Mouse (Mus musculus) liver, embryonic 13.5 days (tissue): ENCODE results near the gene AC140267.1. TPM values are rescaled to one million over a fixed set of nuclear protein-coding genes. Genes with fewer than 3 reads are reported as not detected.
A peak's percentile ranks its signal among the peaks of the same experiment; 100 is the strongest.

Experiments
- ATAC-seq: fragments of 200-750 bp; cut with Nextera tagmentation; 2 replicates; pipeline ENCODE4 v1.8.0; 2017; ENCODE audit warnings: low read depth, mild to moderate bottlenecking, moderate number of reproducible peaks, moderate library complexity
- DNase-seq: peaks from one replicate; pipeline ENCODE4 v3.0.0; 2022
- H3K27ac ChIP-seq: fragments of 300-500 bp; sonication (generic); 2 replicates; pipeline ENCODE4 v1.5.1; 2015; ENCODE audit warnings: moderate library complexity, mild to moderate bottlenecking, inconsistent platforms
- H3K27me3 ChIP-seq: fragments of 300-500 bp; sonication (generic); 2 replicates; pipeline ENCODE4 v1.6.1; 2015; ENCODE audit warnings: mild to moderate bottlenecking, inconsistent platforms
- H3K36me3 ChIP-seq: fragments of 300-500 bp; sonication (generic); 2 replicates; pipeline ENCODE4 v1.6.1; 2015; ENCODE audit warnings: mild to moderate bottlenecking, inconsistent platforms
- H3K4me1 ChIP-seq: fragments of 300-500 bp; sonication (generic); replicated peaks from 2 replicates; pipeline ENCODE4 v1.6.1; 2015; ENCODE audit warnings: inconsistent platforms
- H3K4me2 ChIP-seq: fragments of 300-500 bp; sonication (generic); 2 replicates; pipeline ENCODE4 v1.6.1; 2015; ENCODE audit warnings: inconsistent platforms, mild to moderate bottlenecking, moderate library complexity
- H3K4me3 ChIP-seq: fragments of 300-500 bp; sonication (generic); replicated peaks from 2 replicates; pipeline ENCODE4 v1.5.1; 2015; ENCODE audit warnings: mild to moderate bottlenecking, inconsistent platforms
- H3K9ac ChIP-seq: fragments of 300-500 bp; sonication (generic); 2 replicates; pipeline ENCODE4 v1.6.1; 2015; ENCODE audit warnings: mild to moderate bottlenecking, inconsistent platforms
- H3K9me3 ChIP-seq: fragments of 300-500 bp; sonication (generic); replicated peaks from 2 replicates; pipeline ENCODE4 v1.6.1; 2016; ENCODE audit warnings: inconsistent platforms
- WGBS: fragments of 180-500 bp; shearing (Covaris S2); methylation state at CpG from one replicate; pipeline ENCODE4 v1.1.7; 2015; ENCODE audit not compliant: insufficient replicate concordance; 5-methylcytosine and 5-hydroxymethylcytosine counted together
- polyA plus RNA-seq: library from polyadenylated mRNA; unstranded; fragments of >200 nt; fragmentation: Nextera tagmentation; extraction: Ambion mirVana; gene quantifications from 2 replicates; pipeline ENCODE4 v1.2.1, GENCODE M21; 2015

AC140267.1 gene
- polyA plus RNA-seq, 1 experiment from 2014 or later: not detected

DNA sequence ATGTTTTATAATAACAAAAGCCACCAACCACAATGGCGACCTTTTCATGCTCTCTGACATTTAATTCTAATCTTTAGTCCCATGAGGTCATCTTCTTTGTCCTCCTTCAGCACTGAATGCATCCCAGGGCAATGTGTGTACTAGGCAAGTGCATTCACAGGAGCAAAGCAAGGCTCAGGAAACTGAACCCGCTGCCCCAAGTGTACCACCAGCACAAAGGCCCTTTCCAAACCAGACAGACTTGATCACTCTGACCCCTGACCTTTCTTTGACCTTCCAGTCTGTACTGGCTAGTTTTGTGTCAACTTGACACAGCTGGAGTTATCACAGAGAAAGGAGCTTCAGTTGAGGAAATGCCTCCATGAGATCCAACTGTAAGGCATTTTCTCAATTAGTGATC is 3.3 kb upstream of the AC140267.1 start:
- peaks cover 21% of the 10 kb centered on the region for H3K36me3 ChIP-seq
- 75% methylated on average over 2 of the region's 2 CpGs for WGBS
- H3K9me3 ChIP-seq: no peaks in the 10 kb centered on the region
- peaks cover 43% of the 10 kb centered on the region for H3K4me1 ChIP-seq
- H3K4me3 ChIP-seq: no peak overlapping the region
- DNase-seq (no peak), ATAC-seq (no peak)
- H3K4me2 ChIP-seq: no peak overlapping the region
- H3K27ac ChIP-seq: peak overlapping the region; percentile 43
- no peaks in the 10 kb centered on the region for H3K27me3 ChIP-seq
- no peak overlapping the region for H3K9ac ChIP-seq

DNA sequence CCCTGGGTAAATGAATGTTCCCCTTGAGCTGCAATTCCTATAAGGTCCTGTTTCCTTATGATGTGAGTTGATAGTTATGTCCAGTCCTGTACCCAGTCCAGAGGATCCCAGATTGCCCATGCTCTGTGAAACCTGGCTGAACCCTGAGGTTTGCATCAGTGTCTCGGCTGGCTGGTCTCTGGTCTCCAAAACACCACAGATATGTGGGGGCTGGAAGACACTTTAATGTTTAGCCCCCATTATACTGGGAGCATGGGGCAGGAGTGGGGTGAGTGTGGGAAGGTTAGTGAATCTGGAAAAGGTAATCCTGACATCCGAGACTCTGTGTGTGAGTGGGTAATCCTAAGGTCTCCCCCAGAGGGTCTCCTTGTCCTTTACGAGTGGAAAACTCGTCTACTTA is 2.6 kb upstream of the AC140267.1 start:
- H3K27me3 ChIP-seq: no peaks in the 10 kb centered on the region
- peak overlapping the region; percentile 66 for H3K9ac ChIP-seq
- H3K36me3 ChIP-seq: peaks cover 28% of the 10 kb centered on the region
- DNase-seq (no peak), ATAC-seq (no peak)
- peaks cover 45% of the 10 kb centered on the region for H3K4me1 ChIP-seq
- no peaks in the 10 kb centered on the region for H3K9me3 ChIP-seq
- H3K27ac ChIP-seq: peak overlapping the region; percentile 90
- WGBS: 74% methylated on average over 4 of the region's 4 CpGs
- peak overlapping the region; percentile 64 for H3K4me2 ChIP-seq
- H3K4me3 ChIP-seq: no peak overlapping the region

DNA sequence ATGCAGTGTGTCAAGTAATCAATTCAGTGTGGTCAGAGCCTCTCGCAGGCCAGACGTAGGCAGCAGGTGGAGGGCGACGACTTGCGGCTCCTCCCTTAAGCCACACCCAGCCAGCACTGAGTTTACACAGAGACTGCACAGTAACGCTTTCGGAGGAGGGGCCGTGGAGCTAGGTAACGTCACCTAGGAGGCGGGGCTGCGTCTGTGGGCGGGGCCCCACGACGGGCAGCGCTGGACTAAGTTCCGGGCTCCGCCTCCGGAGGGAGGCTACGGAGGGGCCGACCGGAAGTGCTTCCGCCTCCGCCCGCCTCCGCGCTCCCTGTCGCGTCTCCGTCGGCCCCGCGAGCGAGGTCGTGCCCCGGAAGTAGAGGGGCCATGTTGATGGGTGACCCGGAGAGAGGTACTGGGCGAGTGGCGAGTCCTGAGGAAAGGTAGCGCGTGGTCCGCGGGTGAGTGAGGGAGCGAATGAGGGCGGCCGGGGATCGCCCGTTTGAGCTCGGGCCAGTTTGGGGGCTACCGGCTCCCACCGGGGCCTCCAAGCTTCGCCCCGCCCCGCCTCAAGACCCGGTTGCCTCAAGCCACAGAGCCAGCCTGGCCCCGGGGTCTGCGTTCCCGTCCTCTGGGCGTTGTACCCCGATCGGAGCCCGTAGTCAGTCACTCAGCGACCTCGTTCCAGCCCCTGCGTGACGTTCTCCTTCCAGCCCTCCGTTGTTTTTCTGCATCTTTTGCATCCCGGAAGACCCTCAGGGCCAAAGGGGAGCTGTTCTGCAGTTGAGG is 1.7 kb upstream of the AC140267.1 start, which contains the start of gene Mief1:
Mief1 (plus strand) TSS at position 286 of the 777 bp plus-strand sequence.
- ATAC-seq: peak; percentile 97
- no peaks in the 10 kb centered on the region for H3K9me3 ChIP-seq

DNA sequence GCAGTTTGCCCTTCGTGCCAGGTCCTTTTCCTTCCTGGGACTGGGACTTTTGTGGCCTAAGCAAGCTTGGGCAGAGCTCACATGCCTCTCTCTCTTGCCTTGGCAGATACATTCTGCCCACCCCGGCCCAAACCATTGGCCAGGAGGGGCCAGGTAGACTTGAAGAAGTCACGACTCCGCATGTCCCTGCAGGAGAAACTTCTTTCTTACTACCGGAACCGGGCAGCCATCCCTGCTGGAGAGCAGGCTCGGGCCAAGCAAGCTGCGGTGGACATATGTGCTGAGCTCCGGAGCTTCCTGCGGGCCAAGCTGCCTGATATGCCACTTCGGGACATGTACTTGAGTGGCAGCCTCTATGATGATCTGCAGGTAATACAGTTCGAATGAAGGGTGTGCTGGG is 12.5 kb downstream of the AC140267.1 start:
- ATAC-seq (no peak), DNase-seq (no peak)
- H3K4me3 ChIP-seq: no peak overlapping the region
- 91% methylated on average over 12 of the region's 12 CpGs for WGBS
- H3K27me3 ChIP-seq: no peaks in the 10 kb centered on the region
- H3K27ac ChIP-seq: peak overlapping the region; percentile 99; the same call in 1 of the 2 replicates
- no peak overlapping the region for H3K4me2 ChIP-seq
- H3K4me1 ChIP-seq: peaks cover 51% of the 10 kb centered on the region
- H3K9me3 ChIP-seq: no peaks in the 10 kb centered on the region
- peaks cover 92% of the 10 kb centered on the region for H3K36me3 ChIP-seq
- H3K9ac ChIP-seq: no peak overlapping the region

More for the DNA sequence above, 1.7 kb upstream of the AC140267.1 start, which contains the start of gene Mief1:
- Histone ChIP-seq H3K36me3 (peaks cover 37% of the 10 kb centered on the region), H3K27me3 (no peaks in the 10 kb centered on the region), H3K9ac (peak within 1 kb of the TSS; percentile 94), H3K4me1 (peaks cover 45% of the 10 kb centered on the region), H3K27ac (peak within 1 kb of the TSS; percentile 90), H3K4me3 (peak within 1 kb of the TSS; percentile 95), H3K4me2 (peak within 1 kb of the TSS; percentile 76)
- under 1% methylated on average over 67 of the region's 67 CpGs for WGBS
- peak; percentile 99 for DNase-seq

DNA sequence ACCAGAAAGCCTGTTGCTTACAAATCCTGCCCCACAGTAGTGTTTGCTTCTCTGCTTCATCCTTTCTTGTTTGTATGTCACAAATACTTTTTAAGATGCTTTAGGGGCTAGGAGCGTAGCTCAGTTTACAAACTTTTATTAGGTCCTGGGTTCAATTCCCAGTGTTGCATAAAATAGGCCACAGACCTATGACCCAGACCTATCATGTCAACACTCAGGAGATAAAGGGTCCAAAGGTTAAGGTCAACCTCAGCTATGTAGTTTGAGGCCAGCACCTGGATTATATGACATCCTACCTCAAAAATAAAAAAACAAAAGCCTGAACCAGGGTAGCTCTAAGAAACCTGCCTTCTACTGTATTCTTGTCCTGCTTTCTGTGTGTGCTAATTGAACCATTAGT is 13.0 kb downstream of the AC140267.1 start:
- no peak for DNase-seq
- Histone ChIP-seq H3K27ac (peak overlapping the region; percentile 99), H3K4me1 (peaks cover 55% of the 10 kb centered on the region), H3K9me3 (no peaks in the 10 kb centered on the region), H3K4me3 (no peak overlapping the region), H3K36me3 (peaks cover 92% of the 10 kb centered on the region), H3K27me3 (no peaks in the 10 kb centered on the region), H3K4me2 (no peak overlapping the region), H3K9ac (no peak overlapping the region)
- ATAC-seq: no peak
- whole genome bisulfite sequencing: 89% methylated on average over 1 of the region's 1 CpGs

DNA sequence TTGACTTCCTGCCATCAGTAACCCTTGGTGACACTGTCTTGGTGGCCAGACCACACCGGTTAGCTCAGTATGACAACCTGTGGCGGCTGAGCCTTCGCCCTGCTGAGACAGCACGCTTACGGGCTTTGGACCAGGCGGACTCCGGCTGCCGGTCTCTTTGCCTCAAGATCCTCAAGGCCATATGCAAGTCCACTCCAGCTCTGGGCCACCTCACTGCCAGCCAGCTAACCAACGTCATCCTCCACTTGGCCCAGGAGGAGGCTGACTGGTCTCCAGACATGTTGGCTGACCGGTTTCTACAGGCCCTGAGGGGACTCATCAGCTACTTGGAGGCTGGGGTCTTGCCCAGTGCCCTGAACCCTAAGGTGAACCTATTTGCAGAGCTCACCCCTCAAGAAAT is 14.0 kb downstream of the AC140267.1 start:
- peaks cover 66% of the 10 kb centered on the region for H3K4me1 ChIP-seq
- H3K36me3 ChIP-seq: peaks cover 82% of the 10 kb centered on the region
- ATAC-seq (no peak), DNase-seq (no peak)
- 86% methylated on average over 10 of the region's 10 CpGs for WGBS
- peak overlapping the region; percentile 76 for H3K4me2 ChIP-seq
- no peaks in the 10 kb centered on the region for H3K27me3 ChIP-seq
- no peaks in the 10 kb centered on the region for H3K9me3 ChIP-seq
- H3K4me3 ChIP-seq: no peak overlapping the region
- H3K27ac ChIP-seq: peak overlapping the region; percentile 99
- H3K9ac ChIP-seq: peak overlapping the region; percentile 73

DNA sequence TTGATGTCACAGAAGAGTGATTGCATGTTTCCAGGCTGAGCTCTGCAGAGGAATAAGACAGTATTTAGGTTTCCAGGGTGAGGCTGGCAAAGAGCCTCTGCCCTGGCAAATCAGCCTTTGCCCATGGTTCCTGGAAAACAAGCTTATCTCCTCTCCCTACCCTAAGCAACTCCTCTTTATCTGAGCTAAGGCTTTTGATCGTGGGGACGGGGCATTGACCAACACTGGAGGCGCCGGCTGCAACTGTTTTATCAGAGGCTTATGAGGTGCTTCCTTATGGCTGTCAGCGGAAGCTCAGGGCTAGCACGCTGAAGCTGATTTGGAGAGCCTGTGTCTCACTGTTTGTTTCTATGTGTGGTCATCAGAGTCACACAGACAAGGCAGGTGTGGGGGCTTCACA is 15.0 kb downstream of the AC140267.1 start:
- WGBS: 28% methylated on average over 6 of the region's 6 CpGs
- peak overlapping the region; percentile 73 for H3K9ac ChIP-seq
- DNase-seq (peak; percentile 73), ATAC-seq (peak; percentile 69)
- peak overlapping the region; percentile 76 for H3K4me2 ChIP-seq
- no peaks in the 10 kb centered on the region for H3K27me3 ChIP-seq
- peak overlapping the region; percentile 99 for H3K27ac ChIP-seq
- H3K36me3 ChIP-seq: peaks cover 75% of the 10 kb centered on the region
- H3K4me1 ChIP-seq: peaks cover 66% of the 10 kb centered on the region
- H3K4me3 ChIP-seq: peak overlapping the region; percentile 41
- H3K9me3 ChIP-seq: no peaks in the 10 kb centered on the region

DNA sequence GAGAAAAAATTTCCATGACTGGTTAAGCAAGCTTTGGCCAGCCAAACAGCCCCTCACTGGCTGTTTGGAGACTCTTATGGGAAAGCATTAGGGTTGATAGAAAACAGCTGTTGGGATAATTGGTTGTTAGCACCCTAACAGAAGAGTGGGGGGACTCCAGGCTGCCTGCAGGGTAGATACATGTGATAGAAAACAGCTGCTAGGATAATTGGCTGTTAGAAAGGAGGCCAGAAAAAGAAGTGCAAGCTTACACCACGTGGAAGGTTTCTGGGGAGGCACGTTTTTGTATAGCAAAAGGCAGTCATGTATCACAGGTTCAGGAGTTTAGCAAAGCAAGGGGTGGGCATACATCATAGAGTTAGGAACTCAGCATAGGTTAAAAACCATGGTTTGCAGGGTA is 17.9 kb downstream of the AC140267.1 start:
- peak overlapping the region; percentile 79 for H3K4me3 ChIP-seq
- DNase-seq: no peak
- H3K36me3 ChIP-seq: peaks cover 72% of the 10 kb centered on the region
- peaks cover 82% of the 10 kb centered on the region for H3K4me1 ChIP-seq
- no peaks in the 10 kb centered on the region for H3K27me3 ChIP-seq
- peak overlapping the region; percentile 94 for H3K4me2 ChIP-seq
- H3K9ac ChIP-seq: peak overlapping the region; percentile 85
- no peaks in the 10 kb centered on the region for H3K9me3 ChIP-seq
- no peak for ATAC-seq
- WGBS: 54% methylated on average over 2 of the region's 2 CpGs
- H3K27ac ChIP-seq: peak overlapping the region; percentile 99

DNA sequence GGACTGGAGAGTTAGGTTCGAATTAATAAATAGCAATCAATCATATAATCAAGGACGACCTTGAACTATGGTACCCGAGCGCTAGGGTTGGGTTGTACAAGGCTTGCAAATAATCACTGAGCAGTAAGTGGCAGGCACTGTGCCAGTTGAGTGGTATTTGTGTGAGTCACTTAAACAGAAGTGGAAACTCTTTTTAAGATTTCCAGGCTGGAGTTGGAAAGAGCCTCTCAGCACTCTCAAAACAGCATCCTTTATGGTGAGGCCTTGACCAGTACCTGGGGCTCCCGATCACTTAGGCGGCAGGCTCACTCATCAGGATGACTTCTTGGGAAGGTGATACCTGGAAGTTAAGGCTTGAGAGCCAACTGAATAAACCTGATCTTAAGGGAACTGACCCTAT is 18.6 kb downstream of the AC140267.1 start:
- WGBS: 47% methylated on average over 6 of the region's 6 CpGs
- no peak for DNase-seq
- H3K27ac ChIP-seq: peak overlapping the region; percentile 99

DNA sequence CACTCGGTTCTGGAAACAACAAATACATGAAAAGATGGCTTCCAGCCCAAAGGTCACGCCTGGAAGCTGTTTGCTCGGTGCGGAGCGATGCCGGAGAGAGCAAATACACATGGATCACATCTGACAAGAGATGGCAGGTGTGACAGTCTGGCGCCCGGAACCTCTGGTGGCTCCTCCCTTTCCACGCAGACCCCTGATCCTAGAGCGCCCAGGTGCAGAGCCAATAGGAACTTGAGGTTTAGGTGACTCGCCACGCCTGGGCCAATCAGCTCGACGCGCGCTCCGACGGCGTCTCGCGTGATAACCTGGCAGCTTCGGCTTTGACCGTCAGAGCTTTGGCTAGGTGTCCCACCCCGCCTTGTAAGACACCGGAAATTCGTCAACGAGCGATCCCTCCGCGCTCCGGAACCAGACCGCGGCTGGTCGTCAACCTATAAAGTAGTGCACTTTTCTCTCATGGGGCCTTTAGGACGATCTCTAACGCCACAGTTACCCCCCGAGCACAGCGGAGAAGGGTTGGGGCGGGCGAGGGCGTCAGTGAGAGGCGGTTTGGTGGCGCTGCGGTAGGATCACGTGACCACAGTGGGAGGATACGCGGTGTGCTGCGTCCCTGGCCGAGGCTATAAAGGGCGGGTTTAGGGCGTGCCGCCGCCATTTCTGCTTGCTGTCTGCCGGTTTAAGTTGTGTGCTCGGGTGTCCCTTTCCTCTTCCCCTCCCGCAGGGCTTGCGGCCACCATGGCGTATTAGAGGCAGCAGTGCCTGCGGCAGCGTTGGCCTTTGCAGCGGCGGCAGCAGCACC is 19.4 kb downstream of the AC140267.1 start, which contains the start of gene Atf4:
Atf4 (plus strand) TSS at position 338 of the 799 bp plus-strand sequence.
- Histone ChIP-seq H3K27ac (peak within 1 kb of the TSS; percentile 99), H3K4me3 (peak within 1 kb of the TSS; percentile 79), H3K4me1 (peaks cover 81% of the 10 kb centered on the region), H3K4me2 (peak within 1 kb of the TSS; percentile 94), H3K9me3 (no peaks in the 10 kb centered on the region), H3K9ac (peak within 1 kb of the TSS; percentile 99), H3K36me3 (peaks cover 72% of the 10 kb centered on the region), H3K27me3 (no peaks in the 10 kb centered on the region)
- ATAC-seq (peak; percentile 86), DNase-seq (peak; percentile 97)
- WGBS: under 1% methylated on average over 58 of the region's 62 CpGs

More for the DNA sequence above, 18.6 kb downstream of the AC140267.1 start:
- Histone ChIP-seq H3K9ac (peak overlapping the region; percentile 85), H3K9me3 (no peaks in the 10 kb centered on the region), H3K36me3 (peaks cover 72% of the 10 kb centered on the region), H3K4me1 (peaks cover 82% of the 10 kb centered on the region), H3K4me3 (peak overlapping the region; percentile 79), H3K4me2 (peak overlapping the region; percentile 94), H3K27me3 (no peaks in the 10 kb centered on the region)
- no peak for ATAC-seq

DNA sequence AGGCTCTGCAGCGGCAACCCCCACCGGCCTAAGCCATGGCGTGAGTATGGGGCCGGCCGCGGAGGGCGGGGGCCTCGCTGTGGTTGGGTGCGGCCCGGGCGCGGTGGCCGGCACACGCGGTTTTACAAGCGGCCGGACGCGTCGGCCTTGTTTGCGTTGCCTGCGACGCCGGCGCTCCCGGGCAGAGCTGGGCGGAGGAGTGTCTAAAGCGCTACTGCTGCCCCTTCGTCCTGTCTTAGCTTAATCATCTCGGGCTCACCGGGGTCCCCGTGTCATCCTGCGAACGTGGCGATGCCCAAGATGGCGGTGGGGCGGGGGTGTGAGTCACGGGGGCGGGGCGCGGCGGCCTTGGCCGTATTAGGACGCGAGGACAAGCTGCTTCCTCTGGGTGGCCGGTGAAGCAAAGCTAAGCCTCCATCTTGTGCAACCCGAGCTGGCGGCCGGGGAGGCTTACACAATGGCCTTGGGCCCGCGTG is 20.0 kb downstream of the AC140267.1 start:
- no peaks in the 10 kb centered on the region for H3K27me3 ChIP-seq
- H3K36me3 ChIP-seq: peaks cover 74% of the 10 kb centered on the region
- WGBS: under 1% methylated on average over 51 of the region's 51 CpGs
- H3K4me3 ChIP-seq: peak overlapping the region; percentile 79
- peaks cover 80% of the 10 kb centered on the region for H3K4me1 ChIP-seq
- DNase-seq (peak; percentile 71), ATAC-seq (peak; percentile 30)
- peak overlapping the region; percentile 99 for H3K27ac ChIP-seq
- peak overlapping the region; percentile 99 for H3K9ac ChIP-seq
- H3K9me3 ChIP-seq: no peaks in the 10 kb centered on the region
- H3K4me2 ChIP-seq: peak overlapping the region; percentile 94
